Mouse (Mus musculus): ENCODE data around the gene Gnai2.

- TF ChIP-seq CTCF (IDR thresholded peaks at IDR 0.05; ENCODE audit: extremely low read depth, insufficient read depth, insufficient read length, insufficient replicate concordance) (no peak), POLR2A (IDR thresholded peaks at IDR 0.05; ENCODE audit: low read depth, low read length) (no peak)
Measured at GRCm38 (mm10) chr9:107607653-107608245, 27.4 kb downstream of the Gnai2 start.
